Mouse (Mus musculus) layer of hippocampus, postnatal 10 days (tissue): ENCODE measurements around the gene Pld4. TPM values are rescaled to one million over a fixed set of nuclear protein-coding genes. Genes with fewer than 3 reads are reported as not detected.
A peak's percentile ranks its signal among the peaks of the same experiment; 100 is the strongest.

ENCODE experiments used
- DNase-seq, 2 experiments: peaks; one replicate each; pipeline ENCODE4 v3.0.0; 2021; ENCODE audit warnings: low spot score in 2 of 2
- long read RNA-seq: library from polyadenylated mRNA; stranded (forward); transcript quantifications from one replicate; pipeline ENCODE4 v2.0.0, GENCODE M21; 2023
- total RNA-seq, 2 experiments: library from RNA; stranded (reverse); gene quantifications; 2 replicates each; pipeline ENCODE4 v1.2.3; 2021

Gene Pld4
- total RNA-seq, result 10 to 100 TPM in 1 of 2 experiments, 1 to 10 TPM in 1; 9.2 to 11.7 TPM
- long read RNA-seq, transcript Pld4-201 (11 exons, 1,982 nt), result major isoform, 14 of 21 reads
- long read RNA-seq, partial matches to known transcripts, result 1 of 21 reads
- long read RNA-seq, other reads (novel, unspliced or antisense), result 6 of 21 reads

DNA sequence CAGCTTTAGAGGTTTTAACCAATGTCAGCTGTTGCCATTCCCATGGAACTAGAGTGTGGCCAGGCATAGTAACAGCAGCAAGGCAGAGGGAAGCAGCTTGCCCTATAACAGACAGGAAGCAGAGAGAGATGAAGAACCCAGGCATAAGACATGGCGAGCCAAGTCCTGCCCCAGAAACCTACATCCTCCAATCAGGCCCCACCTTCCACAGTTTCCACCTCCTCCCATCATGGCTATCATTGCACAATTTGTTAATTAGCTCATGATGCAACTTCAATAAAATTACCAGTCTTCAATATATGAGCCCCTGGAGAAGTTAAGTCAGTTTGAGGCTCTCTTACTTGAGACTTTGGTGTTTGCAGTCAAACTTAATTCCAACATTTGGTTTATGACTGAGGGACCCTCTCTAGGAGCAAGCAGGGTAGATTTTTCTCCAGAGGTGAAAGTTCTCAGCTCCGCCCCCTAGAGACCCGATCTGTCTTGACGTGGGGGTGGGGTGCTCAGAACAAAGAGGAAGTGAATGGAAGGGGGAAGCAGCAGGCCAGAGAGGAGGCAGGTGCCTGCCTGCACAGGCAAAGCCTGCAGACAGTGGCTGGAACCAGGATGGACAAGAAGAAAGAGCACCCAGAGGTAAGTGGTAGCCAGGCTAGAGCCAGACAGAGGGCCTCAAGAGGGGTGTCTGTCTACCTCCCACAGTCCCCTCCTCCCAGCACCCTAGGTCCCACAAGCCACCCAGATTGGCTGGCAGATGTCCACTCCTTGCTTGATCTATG lies at the start of gene Pld4:
TSS of gene Pld4 (plus strand) at position 502 of the 773 bp plus-strand sequence.
- DNase-seq, result no peak

GRCm38 (mm10) chr12:112713984-112714383 lies 46.5 kb upstream of the Pld4 start:
- DNase-seq, result no peak

GRCm38 (mm10) chr12:112717140-112717539 lies 43.3 kb upstream of the Pld4 start:
- peak; percentile 68 to 69 for DNase-seq

- no peak for DNase-seq
These were observed 41.5 kb upstream of the Pld4 start for GRCm38 (mm10) chr12:112718995-112719394.

- DNase-seq, result no peak
These were observed 40.2 kb upstream of the Pld4 start, which contains the start of gene Cep170b for GRCm38 (mm10) chr12:112720216-112720615. TSS of gene Cep170b (plus strand) at chr12:112720455.

DNA sequence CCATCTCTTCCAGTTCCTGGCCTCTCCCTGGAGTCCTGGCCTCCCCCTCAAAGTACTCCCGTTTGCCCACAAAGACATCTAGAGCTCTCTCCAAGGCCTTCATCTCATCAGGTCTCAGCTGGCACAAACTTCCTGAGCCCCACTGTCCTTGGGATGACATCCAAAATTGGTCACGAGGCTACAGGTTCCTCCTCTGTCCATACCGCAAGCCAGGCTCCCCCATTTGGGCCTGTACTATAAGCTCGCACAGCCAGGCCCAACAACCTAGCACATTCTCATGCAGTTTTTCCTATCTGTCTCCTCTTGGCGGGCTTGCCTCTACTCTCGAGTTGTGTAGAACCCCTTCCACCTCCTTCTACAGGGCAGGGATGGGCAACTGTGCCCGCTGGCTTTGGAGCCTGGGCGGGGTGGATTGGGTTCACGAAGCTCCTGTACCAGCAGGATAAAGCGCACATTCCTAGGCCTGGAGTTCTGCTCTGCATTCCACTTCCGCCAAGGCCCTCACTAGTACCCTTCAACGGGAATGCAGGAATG lies 39.5 kb upstream of the Pld4 start:
- no peak for DNase-seq

GRCm38 (mm10) chr12:112721424-112722239 lies 38.8 kb upstream of the Pld4 start:
- DNase-seq, result peak; percentile 32 to 59

DNA sequence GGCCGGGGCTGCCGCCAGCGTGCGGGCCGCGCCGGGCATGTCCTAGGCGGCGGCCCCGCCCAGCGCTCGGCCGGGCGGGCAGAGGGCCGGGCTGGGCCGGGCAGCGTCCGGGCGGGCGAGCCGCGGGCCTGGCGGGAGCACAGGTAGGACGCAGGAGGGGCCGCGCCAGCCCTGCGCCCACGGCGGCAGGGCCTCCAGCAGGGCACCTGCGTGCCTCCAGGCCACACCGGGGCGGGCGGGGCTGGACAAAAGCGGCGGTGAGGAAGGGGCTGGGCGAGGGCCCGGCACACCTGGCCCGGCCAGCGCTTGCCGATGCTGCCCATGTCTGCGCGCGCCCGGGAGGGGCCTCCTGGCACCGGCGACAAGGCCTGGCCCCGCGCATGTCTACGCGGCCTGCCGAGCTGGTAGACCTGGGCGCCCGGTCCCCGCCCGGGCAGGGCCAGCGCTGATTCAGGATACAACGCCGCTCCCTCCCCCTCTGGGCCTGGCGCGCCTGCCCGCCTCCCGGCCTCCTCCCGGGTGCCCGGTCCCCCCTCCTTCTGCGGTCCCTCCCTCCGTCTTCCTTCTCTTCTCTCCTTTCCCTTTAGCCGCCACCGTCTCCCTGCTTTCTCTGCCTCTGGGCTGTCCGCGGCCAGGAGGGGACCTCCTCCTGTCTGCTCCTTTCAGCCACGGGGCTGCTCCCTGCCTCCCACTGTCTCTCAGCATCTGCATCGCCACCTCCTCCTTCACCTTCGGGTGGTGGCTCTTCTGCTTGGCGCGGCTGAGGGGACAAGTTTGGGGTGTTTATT lies 38.0 kb upstream of the Pld4 start:
- DNase-seq, result peak; percentile 54 to 60

DNA sequence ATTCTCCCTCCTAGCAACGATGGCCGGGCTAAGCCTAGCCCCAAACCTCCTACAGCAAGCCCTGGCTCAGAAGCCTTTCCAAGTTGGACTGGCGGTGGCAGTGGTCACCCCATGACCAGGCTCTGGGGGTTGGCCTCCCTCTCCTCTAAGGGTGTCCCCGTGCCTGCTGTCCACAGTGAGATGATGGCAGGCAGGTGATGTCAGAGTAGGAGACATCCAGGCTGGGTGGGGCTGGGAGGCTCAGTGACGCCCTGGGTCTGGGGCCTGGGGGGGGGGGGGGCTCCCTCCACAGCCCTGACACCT lies 37.5 kb upstream of the Pld4 start:
- no peak for DNase-seq

GRCm38 (mm10) chr12:112723445-112723844 lies 37.0 kb upstream of the Pld4 start:
- DNase-seq, result no peak

DNA sequence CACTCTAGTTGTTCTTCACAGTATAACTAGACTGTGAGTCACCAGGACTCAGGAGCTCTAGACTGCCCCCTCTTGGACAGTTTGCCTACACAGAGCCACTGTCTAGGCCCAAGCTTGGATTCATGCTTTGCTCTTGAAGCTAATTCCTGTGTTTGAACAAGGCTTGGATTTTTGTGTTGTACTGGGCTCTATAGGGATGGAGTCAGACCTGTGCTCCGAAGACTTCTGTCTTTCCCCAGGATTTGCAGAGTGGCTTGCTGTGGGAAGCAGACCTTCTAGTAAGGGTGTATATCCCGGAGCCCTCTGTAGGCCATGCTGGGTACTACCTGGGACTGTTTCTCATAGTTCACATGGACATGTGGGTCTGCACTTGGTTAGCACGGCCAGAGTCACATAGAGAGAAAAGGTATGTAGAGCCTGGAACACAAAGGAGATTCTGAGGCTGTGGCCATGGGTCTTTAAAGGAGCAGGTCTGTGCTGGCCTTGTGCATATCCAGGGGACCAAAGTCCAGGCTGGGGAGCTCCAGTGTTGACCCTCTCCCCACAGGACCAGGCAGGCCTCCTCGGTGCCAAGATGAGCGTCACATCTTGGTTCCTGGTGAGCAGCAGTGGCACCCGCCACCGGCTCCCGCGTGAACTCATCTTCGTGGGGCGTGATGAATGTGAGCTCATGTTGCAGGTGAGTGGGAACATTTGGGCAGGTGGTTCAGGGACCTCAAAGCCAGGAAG lies 36.2 kb upstream of the Pld4 start:
- DNase-seq, result peak; percentile 76 to 80

- DNase-seq, result no peak
These were observed 32.7 kb upstream of the Pld4 start for GRCm38 (mm10) chr12:112727801-112728200.

DNA sequence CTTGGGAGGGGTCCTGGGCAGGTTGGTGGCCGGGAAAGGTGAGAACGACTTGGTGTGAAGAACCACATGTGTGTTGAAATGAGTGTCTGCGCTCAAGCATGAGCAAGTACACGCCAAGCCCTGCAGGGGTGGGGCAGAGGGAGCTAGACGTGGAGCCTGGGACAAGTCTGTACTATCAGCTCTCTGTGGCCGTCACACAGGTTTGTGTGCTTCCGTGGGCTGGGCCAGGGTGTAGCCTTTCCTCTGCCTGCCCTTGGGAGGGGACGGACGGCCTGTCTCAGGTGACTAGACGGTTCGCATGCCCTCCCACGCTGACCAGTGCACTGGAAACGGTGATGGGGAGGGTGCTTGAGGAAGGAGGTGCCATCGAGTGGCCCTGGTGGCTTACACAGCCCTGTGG lies 29.6 kb upstream of the Pld4 start:
- no peak for DNase-seq

DNA sequence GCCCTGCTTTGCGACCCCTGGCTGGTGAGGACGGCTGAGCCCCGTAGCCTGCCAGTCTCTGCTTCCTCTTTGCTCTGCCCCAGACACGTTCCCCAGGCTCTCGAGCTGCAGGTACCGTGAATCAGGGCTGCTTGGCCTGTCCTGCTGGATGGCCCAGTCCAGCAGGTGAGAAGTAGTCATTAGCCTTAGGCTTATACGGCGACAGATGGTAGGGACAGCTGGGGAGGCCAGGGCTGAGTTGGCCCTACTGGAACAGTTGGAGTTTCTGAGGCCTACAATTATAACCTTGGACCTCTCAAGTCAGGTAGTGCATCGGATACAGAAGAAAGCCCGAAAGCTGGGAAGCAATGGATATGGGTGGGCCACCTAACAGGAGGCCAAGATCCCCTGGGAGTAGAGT lies 27.9 kb upstream of the Pld4 start:
- no peak for DNase-seq

- no peak for DNase-seq
These were observed 26.2 kb upstream of the Pld4 start for GRCm38 (mm10) chr12:112734108-112734820.

GRCm38 (mm10) chr12:112734881-112735655 lies 25.4 kb upstream of the Pld4 start:
- no peak for DNase-seq

GRCm38 (mm10) chr12:112735896-112736635 lies 24.4 kb upstream of the Pld4 start:
- DNase-seq, result no peak

DNA sequence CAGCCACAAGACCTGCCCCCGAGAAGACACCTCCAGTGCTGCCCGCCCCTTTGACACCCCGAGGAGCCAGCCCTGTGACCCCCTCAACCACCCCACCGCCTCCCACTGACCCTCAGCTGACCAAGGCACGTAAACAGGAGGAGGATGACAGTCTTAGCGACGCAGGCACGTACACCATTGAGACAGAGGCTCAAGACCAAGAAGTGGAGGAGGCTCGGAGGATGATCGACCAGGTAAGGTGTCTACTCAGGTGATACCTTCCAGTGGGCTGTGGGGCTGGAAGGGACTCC lies 23.9 kb upstream of the Pld4 start:
- no peak for DNase-seq

DNA sequence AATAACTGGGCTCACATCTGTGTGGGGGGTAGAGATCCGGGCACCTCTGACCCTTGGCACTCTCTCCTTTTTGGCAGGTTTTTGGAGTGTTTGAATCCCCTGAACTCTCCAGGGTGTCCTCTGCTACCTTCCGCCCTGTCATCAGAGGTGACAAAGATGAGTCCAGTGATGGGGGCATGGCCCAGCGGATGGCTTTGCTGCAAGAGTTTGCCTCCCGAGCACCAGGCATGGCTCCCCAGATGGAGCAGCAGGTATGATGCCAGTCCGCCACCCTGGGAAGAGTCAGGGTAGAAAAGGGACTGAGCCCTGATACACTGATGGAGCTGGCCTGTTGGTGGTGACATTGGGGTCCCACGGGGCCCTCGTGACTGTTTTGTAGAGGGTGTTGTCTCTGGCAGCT lies 23.4 kb upstream of the Pld4 start:
- DNase-seq, result no peak
